Mouse (Mus musculus): ENCODE data around the gene Sap30l.

Sap30l gene

DNA sequence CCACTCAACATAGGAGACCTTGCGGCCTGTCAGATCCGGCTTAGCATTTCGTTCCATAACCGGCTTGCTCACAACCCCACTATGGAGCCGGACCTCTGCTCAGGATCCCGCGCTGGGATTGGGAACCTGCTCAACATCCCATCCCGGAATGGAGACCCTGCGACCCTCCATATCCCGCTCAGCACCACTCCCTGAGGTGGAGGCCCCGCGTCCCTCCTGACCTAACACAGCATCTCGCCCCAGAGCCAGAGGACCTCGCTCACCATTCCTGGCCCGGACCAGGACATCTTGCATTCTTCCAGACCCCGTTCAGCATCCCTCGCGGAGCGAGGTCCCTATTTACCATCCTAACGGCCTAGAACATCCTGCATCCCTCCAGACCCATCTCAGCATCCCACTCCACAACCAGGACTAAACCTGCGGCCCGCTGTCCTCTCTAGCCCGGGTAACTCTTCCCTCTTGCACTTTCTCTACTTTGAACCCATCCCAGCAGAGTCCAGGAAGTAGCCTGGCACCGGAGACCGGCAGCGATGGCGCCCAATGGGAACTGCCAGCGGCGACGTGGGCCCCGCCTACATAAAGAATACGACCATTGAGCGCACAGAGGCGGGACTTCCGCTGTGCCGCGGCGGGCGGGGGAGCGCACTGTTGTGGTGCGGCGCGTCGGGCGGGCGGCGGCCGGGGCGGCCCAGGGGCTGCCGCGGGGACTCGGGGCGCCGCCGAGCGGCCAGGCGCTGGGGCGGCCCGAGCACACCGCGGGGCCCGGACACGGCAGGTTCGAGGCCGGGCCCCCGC lies at the start of gene Sap30l:
TSS of gene Sap30l (plus strand) at position 667 of the 795 bp plus-strand sequence.
- peak; percentile 94 to 96 for DNase-seq (ENCODE audit: low spot score in 2 of 2)

DNA sequence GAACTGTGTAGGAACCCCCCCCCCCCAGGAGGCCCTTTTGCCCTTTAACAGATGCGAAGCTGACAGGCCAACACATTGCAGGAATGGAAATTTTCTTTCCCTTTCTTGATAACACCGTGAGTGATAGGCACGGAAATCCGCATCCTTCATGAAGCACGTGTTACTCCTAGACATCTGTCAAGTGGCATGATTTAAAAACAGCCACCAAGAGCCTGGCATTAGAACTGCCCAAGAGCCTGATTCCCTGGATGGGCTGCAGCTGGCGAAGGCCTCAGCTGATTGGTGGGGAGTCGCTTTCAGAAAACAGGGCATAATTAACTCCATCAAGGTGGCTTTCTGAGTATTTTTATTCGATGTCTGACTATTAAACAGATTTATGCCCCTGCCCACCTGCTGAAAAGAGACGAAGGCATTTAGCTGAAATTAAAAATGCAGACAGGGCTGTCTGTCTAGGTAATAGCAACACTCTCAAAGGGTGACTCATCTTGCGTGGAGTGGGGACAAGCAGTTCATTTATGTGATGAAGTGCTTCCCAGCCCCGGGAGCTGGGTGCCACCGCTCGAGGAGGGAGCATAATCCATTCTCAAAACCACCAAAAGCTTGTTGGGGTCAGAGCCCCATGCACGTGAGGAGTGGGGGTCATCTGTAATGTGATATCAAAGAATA lies 47.8 kb upstream of the Sap30l start:
- DNase-seq (ENCODE audit: low spot score in 2 of 2), result no peak

GRCm38 (mm10) chr11:57758621-57759020 lies 42.8 kb upstream of the Sap30l start:
- DNase-seq (ENCODE audit: low spot score in 2 of 2), result no peak

DNA sequence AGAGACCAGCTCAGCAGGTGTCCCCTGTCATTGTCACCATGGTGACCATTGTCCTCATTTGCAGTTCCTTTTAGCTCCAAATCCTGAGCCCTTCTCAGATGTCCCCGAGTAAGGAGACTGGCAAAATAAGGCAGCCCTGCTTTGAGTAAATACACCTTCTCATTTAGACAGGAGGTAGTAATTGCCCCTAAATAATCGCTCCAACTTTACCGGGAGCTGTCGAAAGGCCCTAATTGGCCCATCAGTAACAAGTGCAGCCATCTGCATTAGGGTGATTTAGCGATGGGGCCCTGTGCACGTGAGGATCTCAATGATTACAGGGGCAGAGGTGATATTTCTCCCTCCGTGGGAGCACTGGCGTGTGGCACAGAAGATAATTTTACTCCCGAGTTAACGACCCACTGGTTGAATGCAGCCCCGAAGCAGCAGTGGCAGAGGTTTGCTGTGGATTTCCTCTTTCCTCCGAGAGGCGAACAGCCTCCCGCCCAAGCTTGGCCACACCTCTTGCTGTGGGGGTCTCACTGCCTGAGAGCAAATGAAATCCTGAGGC lies 40.9 kb upstream of the Sap30l start:
- no peak for DNase-seq (ENCODE audit: low spot score in 2 of 2)

DNA sequence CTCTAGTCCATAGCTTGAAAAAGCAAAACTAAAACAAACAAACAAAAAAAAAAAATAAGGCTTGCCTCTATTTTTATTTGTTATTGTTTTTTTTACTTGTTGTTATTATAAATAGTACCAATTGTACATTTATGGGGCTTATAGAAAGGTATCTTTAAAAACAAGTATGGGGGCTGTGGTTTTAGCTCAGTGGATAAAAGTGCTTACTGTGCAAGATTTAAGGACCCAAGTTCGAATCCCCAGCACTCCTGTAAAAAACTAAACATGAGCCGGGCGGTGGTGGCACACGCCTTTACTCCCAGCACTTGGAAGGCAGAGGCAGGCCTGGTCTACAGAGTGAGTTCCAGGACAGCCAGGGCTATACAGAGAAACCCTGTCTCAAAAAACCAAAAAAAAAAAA lies 40.1 kb upstream of the Sap30l start:
- DNase-seq (ENCODE audit: low spot score in 2 of 2), result no peak

GRCm38 (mm10) chr11:57764124-57764523 lies 37.3 kb upstream of the Sap30l start:
- no peak for DNase-seq (ENCODE audit: low spot score in 2 of 2)

- no peak for DNase-seq (ENCODE audit: low spot score in 2 of 2)
These were observed 34.8 kb upstream of the Sap30l start for GRCm38 (mm10) chr11:57766617-57767016.

DNA sequence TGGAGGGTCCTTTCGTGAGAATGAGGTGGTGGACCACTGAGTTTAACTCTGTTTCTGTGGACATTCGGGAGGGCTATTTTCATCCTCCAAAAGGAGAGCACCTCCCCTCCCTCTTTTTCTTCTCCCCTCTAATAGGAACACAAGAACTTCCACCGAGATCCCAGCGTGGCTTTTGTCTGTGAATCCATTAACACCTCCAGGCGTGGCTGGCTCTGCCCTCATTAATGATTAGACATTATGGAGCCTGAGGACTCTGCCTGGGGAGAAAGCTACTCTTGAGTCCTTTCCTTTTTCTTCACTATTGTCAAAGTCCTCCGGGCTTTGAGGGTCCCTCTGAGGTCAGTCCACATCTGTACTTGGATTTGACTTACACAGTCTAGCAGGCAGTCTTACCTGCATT lies 34.3 kb upstream of the Sap30l start:
- no peak for DNase-seq (ENCODE audit: low spot score in 2 of 2)

DNA sequence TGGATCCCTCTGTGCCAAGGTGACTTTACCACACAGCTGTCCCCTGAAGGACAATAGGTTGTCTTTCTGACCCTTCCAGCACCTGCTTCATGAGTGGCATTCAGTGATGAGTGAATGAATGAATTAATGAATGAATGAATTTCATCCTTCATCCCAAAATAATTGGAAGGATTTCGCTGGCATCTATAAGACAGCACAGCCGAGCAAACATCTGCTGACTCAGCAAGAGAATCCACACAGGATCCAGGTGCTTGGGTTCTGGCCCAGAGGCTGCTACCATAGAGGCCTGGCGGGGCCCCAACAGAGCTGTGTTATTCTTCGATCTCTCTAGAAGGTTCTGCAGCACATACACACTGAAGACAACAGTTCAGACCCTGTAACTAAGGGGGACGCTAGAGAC lies 30.7 kb upstream of the Sap30l start:
- DNase-seq (ENCODE audit: low spot score in 2 of 2), result no peak

GRCm38 (mm10) chr11:57771676-57772075 lies 29.8 kb upstream of the Sap30l start:
- no peak for DNase-seq (ENCODE audit: low spot score in 2 of 2)

DNA sequence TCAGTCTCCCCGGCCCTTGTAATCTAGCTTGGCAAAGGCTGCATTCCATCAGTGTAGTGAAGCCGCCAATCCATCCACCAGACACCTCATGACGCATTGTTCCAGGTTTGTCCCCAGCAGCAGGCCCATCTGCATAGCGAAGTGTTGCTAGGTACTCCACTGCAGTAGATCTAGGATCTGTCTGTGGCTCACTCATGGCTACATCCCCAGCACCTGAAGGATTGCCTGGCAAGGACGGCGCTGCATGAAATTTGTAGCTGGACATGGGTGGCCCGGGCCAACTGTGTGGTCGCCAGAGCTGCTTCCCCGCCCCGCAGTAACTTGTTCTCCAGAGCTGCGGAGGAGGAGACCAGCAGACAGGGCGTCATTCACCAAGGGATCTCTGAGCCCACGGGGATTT lies 28.0 kb upstream of the Sap30l start:
- DNase-seq (ENCODE audit: low spot score in 2 of 2), result no peak

- no peak for DNase-seq (ENCODE audit: low spot score in 2 of 2)
These were observed 27.5 kb upstream of the Sap30l start for GRCm38 (mm10) chr11:57773936-57774335.

GRCm38 (mm10) chr11:57775868-57776267 lies 25.6 kb upstream of the Sap30l start:
- DNase-seq (ENCODE audit: low spot score in 2 of 2), result no peak

GRCm38 (mm10) chr11:57776546-57776945 lies 24.9 kb upstream of the Sap30l start:
- DNase-seq (ENCODE audit: low spot score in 2 of 2), result no peak

GRCm38 (mm10) chr11:57778349-57778748 lies 23.1 kb upstream of the Sap30l start:
- peak in 1 of 2 experiments; percentile 29 for DNase-seq (ENCODE audit: low spot score in 2 of 2)

DNA sequence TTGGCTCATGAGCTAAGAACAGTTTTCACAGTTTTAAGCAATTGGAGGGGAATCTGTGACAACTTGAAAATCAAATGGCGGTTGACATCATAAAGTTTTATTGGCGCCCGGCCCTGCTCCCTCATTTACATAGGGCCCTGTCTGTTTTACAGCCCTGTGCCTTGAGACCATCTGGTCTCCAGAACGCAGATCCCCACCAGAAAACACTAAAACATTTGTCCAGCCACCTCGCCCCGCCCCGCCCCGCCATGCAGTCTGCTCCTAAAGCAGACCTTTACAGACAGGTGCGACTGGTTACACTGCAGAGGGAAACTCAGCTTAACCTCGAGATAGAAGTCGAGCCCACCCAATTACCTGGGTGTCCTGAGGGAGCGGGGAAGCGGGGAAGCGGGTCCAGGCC lies 21.6 kb upstream of the Sap30l start:
- DNase-seq (ENCODE audit: low spot score in 2 of 2), result no peak

- peak in 1 of 2 experiments; percentile 26 for DNase-seq (ENCODE audit: low spot score in 2 of 2)
These were observed 14.6 kb upstream of the Sap30l start for GRCm38 (mm10) chr11:57786616-57787418.

DNA sequence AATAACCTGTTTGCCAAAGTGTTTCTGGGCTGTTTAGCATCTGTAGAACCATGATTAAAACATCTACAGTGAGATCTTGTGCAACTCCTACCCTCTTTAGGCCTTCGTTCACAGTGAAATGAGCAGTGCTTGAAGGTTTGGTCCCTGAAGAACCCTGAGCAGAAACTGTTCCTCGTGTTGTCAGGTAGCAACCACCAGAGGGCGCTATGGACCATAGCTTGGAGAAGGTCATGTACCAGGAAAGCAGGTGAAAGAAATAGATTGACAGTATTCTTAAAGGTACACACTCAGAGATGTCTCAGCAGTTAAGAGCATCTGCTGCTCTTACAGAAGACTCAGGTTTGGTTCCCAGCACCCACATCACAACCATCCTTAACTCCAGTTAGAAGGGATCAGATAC lies 13.5 kb upstream of the Sap30l start:
- no peak for DNase-seq (ENCODE audit: low spot score in 2 of 2)

DNA sequence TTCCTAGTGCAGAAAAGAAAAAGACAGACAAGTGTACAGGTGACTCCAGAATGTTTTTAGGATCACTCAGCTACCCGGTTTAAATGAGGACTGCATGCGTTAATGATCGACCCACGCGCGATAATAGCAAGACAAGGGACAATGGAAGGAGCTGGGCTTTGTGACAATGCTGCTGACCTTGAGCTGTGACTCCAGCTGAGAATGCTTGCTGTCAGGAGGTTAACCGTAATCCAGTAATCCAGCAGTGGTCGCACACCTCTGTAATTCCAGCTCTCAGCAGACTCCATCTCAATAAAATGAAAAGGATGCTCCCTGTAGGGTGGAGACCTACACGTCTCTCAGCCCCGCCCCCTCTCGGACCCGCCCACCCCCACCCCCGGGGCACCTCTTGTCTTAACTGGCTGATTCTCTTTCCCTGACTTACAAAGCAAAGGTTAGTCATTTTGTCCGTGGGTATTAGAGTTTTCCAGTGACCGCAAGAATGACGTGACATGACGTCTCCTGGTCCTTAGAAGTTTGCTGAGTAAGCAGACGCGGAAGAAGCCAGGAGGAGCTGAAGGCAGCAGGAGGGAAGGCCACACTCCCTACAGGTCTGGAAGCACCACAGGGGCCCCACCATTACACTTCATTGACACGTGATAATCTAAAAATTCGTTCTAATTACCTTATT lies 10.4 kb upstream of the Sap30l start:
- no peak for DNase-seq (ENCODE audit: low spot score in 2 of 2)

DNA sequence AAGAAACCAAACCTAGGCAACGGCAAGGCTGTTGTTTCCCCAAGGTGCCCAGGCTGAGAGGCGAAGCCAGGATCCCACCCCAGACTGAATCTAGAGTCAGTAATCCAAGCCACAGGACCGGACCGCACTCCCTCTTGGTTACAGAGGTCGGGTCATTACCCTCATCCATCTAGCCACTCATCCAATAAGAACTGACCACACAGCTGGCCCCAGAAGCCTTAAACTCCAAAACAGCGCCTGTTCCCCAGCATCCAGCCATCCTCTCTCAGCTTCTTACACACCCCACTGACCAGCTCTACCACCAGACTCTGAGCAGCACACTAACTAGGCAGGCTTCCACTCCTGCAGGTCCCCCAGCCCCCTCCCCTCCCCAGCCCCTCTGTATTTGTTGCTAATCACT lies 6.4 kb upstream of the Sap30l start:
- DNase-seq (ENCODE audit: low spot score in 2 of 2), result no peak

DNA sequence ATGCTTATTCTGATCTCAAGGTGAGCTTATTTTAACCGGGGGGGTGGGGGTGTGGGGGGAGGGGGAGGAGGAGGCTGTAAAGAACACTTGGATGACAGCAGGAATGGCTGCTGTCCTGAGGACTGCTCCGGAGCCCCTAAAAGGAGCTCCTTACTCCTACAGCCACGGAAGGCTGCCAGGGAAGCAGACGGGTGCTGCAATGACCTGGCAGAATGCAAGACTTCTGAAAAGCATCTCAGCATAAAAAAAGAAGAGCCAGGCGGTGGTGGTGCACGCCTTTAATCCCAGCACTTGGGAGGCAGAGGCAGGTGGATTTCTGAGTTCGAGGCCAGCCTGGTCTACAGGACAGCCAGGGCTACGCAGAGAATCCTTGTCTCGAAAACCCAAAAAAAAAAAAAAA lies 3.6 kb upstream of the Sap30l start:
- DNase-seq (ENCODE audit: low spot score in 2 of 2), result no peak

GRCm38 (mm10) chr11:57799456-57799855 lies 2.0 kb upstream of the Sap30l start:
- DNase-seq (ENCODE audit: low spot score in 2 of 2), result no peak

Data from urinary bladder, postnatal 4 days (tissue).